Mouse (Mus musculus): ENCODE results near the gene Atp6v1f. TPM values are rescaled to one million over a fixed set of nuclear protein-coding genes. Genes with fewer than 3 reads are reported as not detected.
A peak's percentile ranks its signal among the peaks of the same experiment; 100 is the strongest.

Gene Atp6v1f
- total RNA-seq, 2 experiments from 2014 or later = 108 to 110 TPM

DNA sequence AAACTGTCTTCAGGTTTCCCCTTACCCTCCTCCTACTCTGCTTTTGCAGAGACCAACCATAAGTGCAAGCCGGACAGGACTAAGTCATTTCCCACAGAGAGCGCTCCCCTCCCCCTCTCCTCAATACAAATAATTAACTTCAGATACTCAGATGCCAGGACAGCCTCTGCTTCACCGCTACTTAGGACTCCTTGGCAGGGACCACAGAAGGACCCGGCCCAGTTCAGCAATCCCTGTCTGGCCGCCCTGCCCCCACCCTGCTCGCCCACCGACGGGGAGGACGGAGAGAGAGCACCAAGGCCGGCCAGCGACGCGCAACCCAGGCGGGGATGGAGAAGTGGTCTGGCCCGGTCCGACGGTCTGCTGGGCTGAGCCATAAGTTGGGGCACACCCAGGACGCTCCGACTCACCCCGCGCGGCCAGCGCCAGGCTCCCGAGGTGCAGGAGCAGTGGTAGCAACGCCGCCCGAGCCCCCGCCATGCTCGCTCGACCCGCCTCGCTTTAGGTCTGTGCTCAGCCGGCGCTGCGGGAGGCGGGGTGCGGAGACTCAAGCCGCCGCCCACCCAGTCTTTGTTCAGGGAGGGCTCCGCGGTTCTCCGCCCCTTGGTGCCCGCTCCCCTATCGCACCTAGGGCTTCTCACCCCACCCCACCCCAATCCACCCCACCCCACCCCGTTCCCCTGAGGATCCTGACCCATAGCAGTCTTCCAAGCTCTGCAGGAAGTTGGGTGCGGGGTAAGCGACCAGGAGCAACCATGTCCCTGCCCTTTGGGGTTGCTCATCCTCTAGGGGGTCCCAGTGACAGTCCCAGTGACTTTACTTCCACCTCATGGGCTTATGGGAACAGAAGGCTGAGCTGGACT is 40.2 kb downstream of the Atp6v1f start, which contains the start of gene Kcp:
Gene Kcp, minus strand, starts transcription at position 506 of the 863 bp plus-strand sequence.
- intact Hi-C loops (cut with DNase I) = no loop called here
- DNase-seq = peak; percentile 42 to 45

DNA sequence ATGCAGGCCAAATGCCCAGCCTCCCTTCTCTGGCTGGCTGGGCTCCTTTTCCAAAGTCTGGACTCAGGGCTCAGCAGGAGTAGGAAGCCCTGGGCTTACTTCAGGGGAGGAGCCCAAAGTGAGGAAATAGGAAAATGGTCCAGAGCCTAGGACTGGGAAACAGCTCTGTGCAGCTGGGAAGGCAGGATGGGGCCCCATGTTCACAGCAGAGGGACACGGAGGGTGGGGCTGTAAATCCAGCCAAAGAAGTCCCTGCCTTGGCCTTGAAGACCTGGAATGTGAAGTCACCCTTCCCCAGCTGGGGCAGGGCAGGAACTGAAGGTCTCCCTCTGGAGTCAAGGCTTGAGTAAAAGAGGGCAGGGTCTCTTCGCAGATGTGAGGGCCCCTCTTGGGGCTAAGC is 41.6 kb downstream of the Atp6v1f start:
- intact Hi-C loops (cut with DNase I) = no loop called here
- DNase-seq = peak; percentile 41 to 45

DNA sequence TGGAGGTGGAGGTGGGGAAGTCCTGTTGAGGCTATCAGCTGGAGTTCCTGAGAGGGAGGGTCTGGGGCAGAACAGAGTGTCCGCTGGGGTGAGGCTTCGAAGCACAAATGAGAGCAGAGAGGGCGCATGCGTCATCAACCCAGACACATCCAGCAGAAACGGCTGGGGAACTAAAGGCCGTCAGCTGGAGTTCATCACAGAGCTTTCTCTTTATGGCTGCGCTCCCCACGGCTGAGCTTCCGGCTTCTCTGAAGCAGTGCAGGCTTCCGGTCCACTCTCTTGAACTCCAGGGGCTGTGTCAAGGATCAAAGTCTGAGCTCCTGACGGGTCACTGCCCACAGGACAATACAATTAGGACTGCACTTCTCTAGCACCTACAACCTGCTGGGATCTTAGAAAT is 45.8 kb downstream of the Atp6v1f start:
- intact Hi-C loops (cut with DNase I) = no loop called here
- DNase-seq = peak; percentile 56 to 66

DNA sequence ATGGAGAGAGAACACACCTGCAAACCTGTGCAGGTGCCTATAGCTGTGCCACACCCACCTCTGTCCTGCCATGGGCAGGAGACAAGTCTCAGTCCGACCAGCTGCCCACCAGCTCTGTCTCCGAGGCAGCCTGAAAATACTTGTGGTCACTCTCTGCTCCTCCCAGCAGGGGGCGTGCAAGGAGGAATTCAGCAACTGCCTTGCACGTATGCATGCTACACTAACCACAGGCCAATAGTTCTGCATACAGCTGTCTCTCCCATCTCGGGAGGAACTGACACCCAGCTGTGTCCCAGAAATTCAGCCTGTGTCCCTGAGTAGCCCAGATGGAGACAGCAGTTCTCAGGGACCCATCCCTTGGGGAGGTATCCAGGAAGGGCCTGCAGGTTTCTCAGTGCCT is 49.6 kb downstream of the Atp6v1f start:
- intact Hi-C loops (cut with DNase I) = loop anchor here (2.0 kb wide), 1 partner anchor 134 kb away; no protein-coding TSS in a partner anchor
- peak; percentile 79 to 85 for DNase-seq

Other genes starting within 250 kb of the Atp6v1f start
- gene Hilpda, start 195.2 kb upstream of the Atp6v1f start, total RNA-seq (2021) = 1 to 10 TPM; 4.6 to 5.3 TPM
- not detected for gene Fam71f2, start 188.1 kb upstream of the Atp6v1f start, total RNA-seq (2021)
- not detected for gene Fam71f1, start 148.6 kb upstream of the Atp6v1f start, total RNA-seq (2021)
- gene Calu, start 119.6 kb upstream of the Atp6v1f start, total RNA-seq (2021) = 100 to 1,000 TPM; 262 TPM
- gene Opn1sw, start 79.2 kb upstream of the Atp6v1f start, total RNA-seq (2021) = not detected
- gene Ccdc136, start 71.4 kb upstream of the Atp6v1f start, total RNA-seq (2021) = 1 to 10 TPM; 3.6 TPM
- gene Flnc, start 34.5 kb upstream of the Atp6v1f start, total RNA-seq (2021) = 100 to 1,000 TPM; 146 to 175 TPM
- gene Atp6v1fnb, start 3.7 kb downstream of the Atp6v1f start, total RNA-seq (2021) = not detected
- 10 to 100 TPM; 11.9 to 12.3 TPM for gene Kcp, start 40.2 kb downstream of the Atp6v1f start, total RNA-seq (2021)
- 1 to 10 TPM; 3.0 to 3.2 TPM for gene Irf5, start 58.9 kb downstream of the Atp6v1f start, total RNA-seq (2021)
- gene Tnpo3, start 142.2 kb downstream of the Atp6v1f start, total RNA-seq (2021) = 10 to 100 TPM; 37.8 to 43.3 TPM
- gene Tspan33, start 226.5 kb downstream of the Atp6v1f start, total RNA-seq (2021) = 1 to 10 TPM; 1.3 to 2.4 TPM

All from heart, postnatal 14 days (tissue).